Mouse (Mus musculus): Measurements from ENCODE around the gene Nudc. TPM values are rescaled to one million over a fixed set of nuclear protein-coding genes. Genes with fewer than 3 reads are reported as not detected.

The Nudc gene
- total RNA-seq (2021) = 100 to 1,000 TPM; 157 to 176 TPM
- 49.9 and 57.3 TPM in 2 replicates for polyA plus RNA-seq (2012; rRNA removed)
- long read RNA-seq, transcript Nudc-201 (8 exons, 1,316 nt) = major isoform, 244 of 272 reads
- long read RNA-seq, partial matches to known transcripts = 27 of 272 reads
- long read RNA-seq, other reads (novel, unspliced or antisense) = 1 of 272 reads

GRCm38 (mm10) chr4:133545272-133546231 is at the start of gene Nudc:
Nudc (minus strand) TSS chr4:133545996.
- peak; percentile 99 for DNase-seq

DNA sequence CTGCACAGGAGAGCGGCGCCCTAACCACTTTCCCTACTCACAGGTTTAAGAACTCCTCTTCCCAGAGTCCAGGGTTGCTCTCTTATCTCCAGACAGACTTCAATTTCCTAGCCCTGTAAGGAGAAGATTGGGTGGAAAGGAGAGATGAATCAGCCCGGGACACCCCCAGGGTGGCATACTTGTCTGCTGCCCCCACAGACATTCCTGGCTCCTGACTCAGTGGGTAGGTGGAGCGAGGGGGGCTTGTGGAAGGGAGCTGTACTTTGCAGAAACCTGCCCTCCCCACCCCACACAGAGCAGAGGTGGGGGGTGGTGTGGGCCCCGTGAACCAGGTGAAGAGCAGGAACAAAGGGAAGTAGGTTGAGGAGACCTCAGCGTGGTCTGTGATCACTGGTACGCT is 49.7 kb upstream of the Nudc start:
- DNase-seq = no peak

DNA sequence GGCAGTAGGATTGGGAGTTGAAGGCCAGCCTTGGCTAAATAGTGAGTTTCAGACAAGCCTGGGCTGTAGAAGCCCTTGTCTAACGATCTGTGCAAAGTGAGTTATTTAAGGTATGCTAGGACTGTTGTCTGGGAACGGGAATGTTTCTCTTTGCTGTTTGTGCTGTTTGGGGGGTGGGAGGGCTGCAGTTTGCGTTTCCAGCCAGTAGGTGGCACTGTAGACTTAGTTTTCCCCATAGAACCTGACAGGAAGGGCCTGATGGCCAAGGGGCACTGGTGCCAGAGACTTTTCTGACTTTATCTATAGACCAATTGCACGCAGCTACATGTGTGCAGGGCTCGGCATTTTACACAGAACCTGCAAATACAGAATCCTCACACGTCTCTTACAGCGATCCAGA is 46.8 kb upstream of the Nudc start:
- peak; percentile 71 for DNase-seq

DNA sequence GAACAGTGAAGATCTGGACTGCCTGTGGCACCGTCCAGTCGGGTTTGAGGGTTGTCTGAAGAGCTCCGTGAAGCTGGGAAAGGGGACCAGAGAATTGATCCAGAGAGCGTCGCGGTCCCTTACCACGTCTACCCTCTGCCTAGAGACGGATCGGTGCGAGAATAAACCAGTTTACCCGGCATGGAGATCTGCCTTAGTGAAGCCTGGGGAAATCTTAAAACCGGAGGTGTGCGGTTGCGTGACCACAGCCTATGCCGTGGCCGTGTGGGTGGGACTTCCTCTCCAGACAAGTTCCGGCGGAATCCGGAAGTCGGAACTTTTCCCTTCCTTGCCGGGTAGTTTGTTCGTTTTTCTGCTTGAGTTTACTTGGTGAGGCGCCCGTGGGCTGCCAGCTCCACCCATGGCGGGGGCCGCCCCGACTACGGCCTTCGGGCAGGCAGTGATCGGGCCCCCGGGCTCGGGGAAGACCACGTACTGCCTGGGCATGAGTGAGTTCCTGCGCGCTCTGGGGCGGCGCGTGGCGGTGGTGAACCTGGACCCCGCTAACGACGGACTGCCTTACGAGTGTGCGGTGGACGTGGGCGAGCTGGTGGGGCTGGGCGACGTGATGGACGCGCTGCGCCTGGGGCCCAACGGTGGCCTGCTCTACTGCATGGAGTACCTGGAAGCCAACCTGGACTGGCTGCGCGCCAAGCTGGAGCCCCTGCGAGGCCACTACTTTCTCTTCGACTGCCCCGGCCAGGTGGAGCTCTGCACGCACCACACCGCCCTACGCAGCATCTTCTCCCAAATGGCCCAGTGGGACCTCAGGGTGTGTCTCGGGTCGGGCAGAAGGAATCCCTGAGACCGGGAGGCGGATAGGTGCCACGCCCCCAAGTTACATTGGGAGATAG is 38.5 kb upstream of the Nudc start, which contains the start of gene Gpn2:
Gene Gpn2, plus strand, starts transcription at position 304 of the 893 bp plus-strand sequence.
- peak; percentile 88 for DNase-seq

- DNase-seq = peak; percentile 30
Measured at GRCm38 (mm10) chr4:133583690-133584058, 37.9 kb upstream of the Nudc start.

- DNase-seq = no peak
Measured at GRCm38 (mm10) chr4:133577983-133578382, 32.2 kb upstream of the Nudc start.

DNA sequence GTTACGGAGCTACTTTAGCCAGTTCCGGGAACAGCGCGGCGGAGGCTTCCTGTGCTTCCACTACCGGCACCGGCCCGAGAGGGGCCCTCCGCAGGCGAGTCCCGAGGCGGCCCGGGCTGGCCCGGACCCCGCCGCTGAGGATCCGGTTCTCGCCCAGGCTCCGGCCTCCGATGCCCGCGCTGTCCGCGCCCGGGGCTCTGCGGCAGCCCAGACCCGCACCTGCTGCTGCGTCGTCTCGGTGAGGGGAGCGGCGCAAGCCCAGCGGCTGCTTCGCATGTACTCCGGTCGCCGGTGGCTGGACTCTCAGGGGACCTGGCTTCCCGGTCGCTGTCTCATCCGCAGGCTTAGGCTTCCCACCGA is 29.0 kb upstream of the Nudc start:
- no peak for DNase-seq

DNA sequence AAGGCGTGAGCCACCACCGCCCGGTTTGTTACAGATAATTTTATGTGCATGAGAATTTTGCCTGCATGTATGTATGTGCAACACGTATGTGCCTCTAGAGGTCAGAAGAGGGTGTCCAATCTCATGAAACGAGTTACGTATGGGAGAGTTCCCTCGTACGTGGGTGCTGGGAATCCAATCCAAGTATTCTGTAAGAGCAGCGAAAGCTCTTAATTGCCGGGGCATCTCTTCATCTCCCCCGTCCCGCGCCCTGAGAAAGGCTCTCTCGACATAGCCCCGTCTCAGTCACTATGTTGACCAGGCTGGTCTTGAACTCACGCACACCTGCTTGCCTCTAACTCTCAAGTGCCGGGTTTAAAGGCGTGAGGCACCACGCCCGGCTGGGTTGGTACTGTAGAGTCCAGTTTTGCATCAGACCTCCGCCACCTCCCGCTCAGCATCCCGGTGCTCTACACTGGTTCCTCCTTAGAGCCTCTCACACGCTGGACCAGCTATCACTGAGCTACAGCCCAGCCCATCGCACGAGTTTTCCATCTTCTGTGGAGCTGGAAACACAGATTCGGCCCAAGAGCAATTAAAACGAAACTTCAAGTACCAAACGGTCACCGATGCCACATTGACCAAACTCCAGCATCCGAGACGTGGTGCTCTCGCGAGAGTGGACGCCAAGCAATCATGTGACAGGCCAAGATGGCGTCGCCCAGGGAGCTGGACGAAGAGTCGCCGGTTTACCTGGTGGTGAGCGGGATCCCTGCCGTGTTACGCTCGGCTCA is 28.5 kb upstream of the Nudc start, which contains the start of gene Gpatch3:
Gene Gpatch3, plus strand, starts transcription at position 676 of the 773 bp plus-strand sequence.
- peak; percentile 93 for DNase-seq

DNA sequence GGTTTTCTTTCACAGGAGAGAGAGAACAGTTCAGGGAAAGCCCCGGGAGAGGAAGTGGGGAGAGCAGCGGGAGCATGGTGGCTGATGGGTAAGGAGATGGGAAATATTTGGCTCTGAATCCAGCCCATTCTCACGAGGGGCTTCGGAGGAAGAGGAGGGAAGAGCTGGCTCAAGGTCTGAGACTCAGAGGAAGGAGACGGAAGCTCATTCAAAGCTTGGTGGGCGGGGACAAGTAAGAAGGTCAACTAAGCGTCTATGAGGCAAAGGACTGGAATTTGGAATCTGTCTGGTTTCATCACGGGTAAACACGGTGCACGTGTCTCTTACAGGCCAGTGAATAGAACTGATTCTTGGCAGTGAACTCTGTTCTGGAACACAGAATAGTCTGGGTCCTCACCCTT is 24.3 kb upstream of the Nudc start:
- DNase-seq = peak; percentile 82

- no peak for DNase-seq
Measured at GRCm38 (mm10) chr4:133569291-133570065, 23.7 kb upstream of the Nudc start.

- DNase-seq = no peak
Measured at GRCm38 (mm10) chr4:133567251-133567650, 21.5 kb upstream of the Nudc start.

DNA sequence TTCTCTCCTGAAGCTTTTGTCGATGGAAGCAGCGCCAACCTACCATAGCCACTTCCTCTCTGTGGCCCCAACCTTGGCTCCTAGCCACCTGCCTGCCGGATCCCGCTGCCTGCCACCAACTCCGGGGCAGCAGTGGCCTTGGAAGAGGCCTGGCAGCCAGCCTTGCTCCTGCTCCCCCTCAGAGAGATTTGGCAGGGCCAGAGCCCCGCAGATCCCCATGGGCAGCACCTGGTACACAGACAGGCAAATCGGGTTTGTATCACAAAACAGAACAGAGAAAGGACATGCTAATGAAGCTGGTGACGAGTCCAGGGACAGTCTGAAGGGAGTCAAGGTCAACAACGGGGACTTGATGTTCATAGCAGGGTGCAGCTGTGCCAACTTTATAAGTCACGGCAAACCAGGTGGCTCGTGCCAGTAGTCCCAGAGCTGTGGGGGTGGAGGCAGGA is 17.4 kb upstream of the Nudc start:
- DNase-seq = peak; percentile 93

DNA sequence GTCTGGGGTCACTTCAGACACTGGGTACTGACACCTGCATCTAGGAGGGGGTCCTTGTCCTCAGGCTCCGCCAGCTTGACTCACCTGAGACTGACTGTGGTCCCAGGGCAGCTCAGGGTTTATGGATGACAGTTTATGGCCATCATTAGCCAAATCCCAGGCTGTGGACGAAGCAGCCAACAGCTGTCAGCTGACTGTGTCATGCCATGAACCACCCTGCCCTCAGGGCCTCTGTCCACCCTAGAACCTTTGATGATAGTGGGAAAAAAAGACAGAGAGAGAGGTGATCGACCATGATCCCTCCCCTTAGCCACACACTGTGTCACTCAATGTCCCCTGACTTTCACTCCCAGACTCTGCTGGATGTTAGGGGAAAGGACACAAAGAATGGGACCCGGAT is 15.8 kb upstream of the Nudc start:
- no peak for DNase-seq

DNA sequence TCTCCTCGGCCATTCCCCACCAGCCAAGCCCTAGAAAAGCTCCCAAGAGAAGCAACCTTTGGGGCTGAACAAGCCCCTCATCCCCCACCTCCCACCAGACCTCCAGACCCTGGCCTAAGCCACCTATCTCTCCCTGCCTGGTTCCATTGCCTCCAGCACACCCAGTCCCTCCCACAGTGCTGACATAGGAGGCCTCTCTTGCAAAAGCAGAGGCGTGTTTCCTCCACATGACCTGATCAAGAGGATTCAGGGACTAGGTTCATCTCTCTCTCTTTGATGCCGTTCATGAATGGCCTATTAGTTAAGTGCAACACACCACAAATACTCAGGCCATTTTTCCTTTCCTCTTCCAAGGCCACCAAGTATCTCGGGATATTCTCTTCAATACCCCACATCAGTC is 14.1 kb upstream of the Nudc start:
- DNase-seq = no peak

GRCm38 (mm10) chr4:133557041-133557717 is 11.4 kb upstream of the Nudc start:
- peak; percentile 49 for DNase-seq

- peak; percentile 69 for DNase-seq
Measured at GRCm38 (mm10) chr4:133553448-133554330, 7.9 kb upstream of the Nudc start.

DNA sequence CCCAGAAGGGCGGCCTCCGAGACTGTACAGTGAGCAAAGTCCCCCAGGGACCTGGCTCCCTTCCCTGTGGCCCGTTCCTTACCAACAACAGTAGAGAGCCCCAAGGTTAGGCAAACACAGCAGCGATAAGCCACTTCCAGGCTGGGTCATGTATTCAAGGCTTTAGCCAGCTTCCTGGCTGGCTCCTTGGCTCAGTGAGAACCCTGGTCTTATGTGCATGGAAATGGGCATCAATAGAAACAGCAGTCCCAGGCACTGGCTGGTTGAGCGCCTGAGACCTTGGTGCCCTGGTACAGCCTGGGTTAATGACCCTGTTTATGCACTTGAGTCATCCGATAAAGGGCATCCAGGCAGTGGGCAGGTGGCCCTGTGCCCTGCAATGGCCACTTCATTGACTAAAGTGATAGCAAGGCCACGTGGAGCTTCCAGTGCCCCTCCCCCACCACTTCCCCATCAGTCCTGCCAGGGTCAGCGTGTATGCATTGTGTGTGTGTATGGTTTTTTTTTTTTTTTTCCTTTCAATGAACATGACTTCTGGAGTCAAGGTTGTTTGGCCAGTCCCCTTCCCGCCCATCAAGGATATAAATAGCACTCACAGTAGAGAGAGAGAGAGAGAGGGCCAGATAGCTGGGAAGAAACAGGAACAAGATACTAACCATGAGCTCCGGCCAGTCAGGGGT is 7.1 kb upstream of the Nudc start, which contains the start of gene Nr0b2:
Gene Nr0b2, plus strand, starts transcription at position 609 of the 680 bp plus-strand sequence.
- peak; percentile 92 for DNase-seq

DNA sequence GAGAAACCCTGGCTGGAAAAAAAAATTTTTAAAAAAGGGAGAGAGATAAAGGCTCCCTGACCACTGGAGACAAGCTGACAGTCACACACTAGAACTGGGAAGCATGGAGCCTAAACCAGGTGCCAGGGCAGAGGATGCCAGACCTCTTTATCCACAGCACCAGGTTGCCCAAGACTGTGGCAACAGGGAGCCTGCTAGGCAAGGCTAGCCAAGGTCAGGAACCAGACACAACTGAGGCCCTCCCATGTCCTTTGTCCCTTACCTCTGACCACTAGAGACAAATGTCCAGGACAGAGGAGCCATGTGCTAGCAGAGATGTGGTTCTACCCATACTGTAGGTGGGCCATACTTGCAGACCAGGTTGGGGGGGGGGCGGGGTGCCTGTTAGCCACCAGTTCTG is 6.2 kb upstream of the Nudc start:
- DNase-seq = peak; percentile 43

Data from adrenal gland, adult 2 months (tissue).